Mouse (Mus musculus) heart, embryonic 14.5 days (tissue): ENCODE results near the gene Tspan9. TPM values are rescaled to one million over a fixed set of nuclear protein-coding genes. Genes with fewer than 3 reads are reported as not detected.

ENCODE experiments used
- ATAC-seq: fragments of 200-750 bp; cut with Nextera tagmentation; 2 replicates; pipeline ENCODE4 v1.8.0; 2017; ENCODE audit warnings: low read depth, moderate TSS enrichment; ENCODE audit not compliant: insufficient number of reproducible peaks, insufficient read depth, low FRiP score
- H3K27ac ChIP-seq, 2 experiments: fragments of 200-500 bp in 1 of 2; fragments of 300-500 bp in 1 of 2; sonication (generic) in 1 of 2; replicated peaks in 1 of 2; 2 replicates each; pipeline ENCODE4 v1.5.1; 2012 to 2014; ENCODE audit warnings: low read depth in 2 of 2, low read length in 2 of 2, control low read depth in 1 of 2, mild to moderate bottlenecking in 1 of 2, mixed read lengths in 1 of 2; ENCODE audit not compliant: control insufficient read depth in 1 of 2, insufficient read depth in 1 of 2
- H3K27me3 ChIP-seq: fragments of 300-500 bp; sonication (generic); 2 replicates; pipeline ENCODE4 v1.6.1; 2014; ENCODE audit warnings: mild to moderate bottlenecking, low read length, control low read depth; ENCODE audit not compliant: control insufficient read depth, insufficient read depth
- H3K36me3 ChIP-seq: fragments of 300-500 bp; sonication (generic); 2 replicates; pipeline ENCODE4 v1.6.1; 2014; ENCODE audit warnings: mild to moderate bottlenecking, control low read depth, low read length, mixed read lengths; ENCODE audit not compliant: control insufficient read depth, insufficient read depth
- H3K4me1 ChIP-seq, 2 experiments: fragments of 200-500 bp in 1 of 2; fragments of 300-500 bp in 1 of 2; sonication (generic) in 1 of 2; 2 replicates each; pipeline ENCODE4 v1.6.1; 2012 to 2014; ENCODE audit warnings: low read length in 2 of 2, control low read depth in 1 of 2, mixed read lengths in 1 of 2; ENCODE audit not compliant: control insufficient read depth in 2 of 2, insufficient read depth in 2 of 2
- H3K4me2 ChIP-seq: fragments of 300-500 bp; sonication (generic); 2 replicates; pipeline ENCODE4 v1.6.1; 2014; ENCODE audit warnings: mild to moderate bottlenecking, low read length
- H3K4me3 ChIP-seq, 2 experiments: fragments of 200-500 bp in 1 of 2; fragments of 300-500 bp in 1 of 2; sonication (generic) in 1 of 2; 2 replicates each; pipeline ENCODE4 v1.5.1; 2012 to 2014; ENCODE audit warnings: low read length in 2 of 2, mild to moderate bottlenecking in 2 of 2, control low read depth in 1 of 2, low read depth in 1 of 2, moderate library complexity in 1 of 2; ENCODE audit not compliant: control insufficient read depth in 1 of 2, insufficient read depth in 1 of 2
- H3K9ac ChIP-seq: fragments of 300-500 bp; sonication (generic); 2 replicates; pipeline ENCODE4 v1.6.1; 2014; ENCODE audit warnings: mild to moderate bottlenecking, low read length
- H3K9me3 ChIP-seq: fragments of 300-500 bp; sonication (generic); 2 replicates; pipeline ENCODE4 v1.6.1; 2016; ENCODE audit warnings: low read length, control low read depth; ENCODE audit not compliant: control insufficient read depth
- WGBS: fragments of 180-500 bp; shearing (Covaris S2); extraction: QIAGEN DNeasy Blood & Tissue Kit; methylation state at CpG from one replicate; pipeline ENCODE4 v1.1.7; 2014; 5-methylcytosine and 5-hydroxymethylcytosine counted together
- polyA plus RNA-seq: library from polyadenylated mRNA; unstranded; fragments of >200 nt; fragmentation: Nextera tagmentation; extraction: Ambion mirVana; gene quantifications from 2 replicates; pipeline ENCODE4 v1.2.1, GENCODE M21; 2014

Gene Tspan9
- polyA plus RNA-seq, 1 experiment from 2014 or later, result 143 TPM

DNA sequence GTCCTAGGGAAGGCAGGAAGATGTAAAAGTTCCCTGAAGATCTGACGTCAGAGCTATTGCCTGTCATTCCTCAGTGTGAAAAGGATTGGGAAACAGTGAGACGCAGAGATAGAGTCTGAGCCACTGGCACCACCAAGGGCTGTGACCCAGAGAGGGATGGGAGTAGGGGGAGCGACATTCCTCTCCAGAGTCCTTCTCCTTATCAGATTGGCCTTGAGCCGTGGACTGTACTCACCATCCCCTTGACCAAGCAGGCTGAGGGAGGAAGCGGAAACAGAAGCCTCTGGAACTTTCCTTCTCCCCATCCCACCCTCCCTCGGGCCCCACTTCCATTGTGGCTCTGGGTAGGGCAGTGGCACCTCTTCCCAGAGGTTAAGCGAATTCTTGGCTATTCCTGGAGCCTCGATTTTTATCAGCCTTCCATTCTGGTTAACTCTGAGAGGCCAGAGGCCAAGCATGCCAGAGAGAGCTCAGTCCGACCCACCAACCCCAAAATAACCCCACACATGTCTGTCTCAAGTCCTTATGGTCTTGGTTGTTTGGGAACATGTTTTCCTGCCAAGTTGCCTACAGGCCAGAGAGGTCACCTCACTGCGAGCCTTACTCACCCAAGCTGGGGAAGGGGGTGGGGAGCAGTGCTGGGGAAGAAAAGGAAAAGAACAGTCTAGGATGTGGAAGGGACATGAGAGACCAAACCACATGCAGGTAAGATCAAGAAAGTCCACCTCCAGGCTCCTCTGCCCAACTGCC, 19.0 kb downstream of the Tspan9 start:
- Histone ChIP-seq H3K4me1 (peaks cover 52 to 63% of the 10 kb centered on the region in 2 experiments), H3K4me2 (peak overlapping the region; percentile 15)

DNA sequence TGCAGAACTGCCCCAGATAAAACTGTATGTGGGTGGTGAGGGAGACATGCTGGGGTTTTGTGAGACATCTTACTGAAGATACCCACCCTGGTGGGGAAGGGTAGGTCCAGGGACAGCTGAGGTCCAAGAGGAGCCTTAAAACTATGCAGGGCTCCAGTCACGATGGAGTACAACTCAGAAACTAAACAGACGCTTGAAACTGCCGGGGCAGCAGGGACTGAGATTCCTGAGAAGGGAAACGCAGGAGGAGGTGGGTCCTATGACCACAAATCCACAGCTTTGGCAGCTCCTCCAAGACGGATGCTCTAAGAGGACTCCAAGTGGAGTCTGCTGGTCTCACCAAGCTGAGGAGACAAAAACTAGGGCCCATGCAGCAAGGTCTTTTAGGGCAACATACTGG, 21.3 kb downstream of the Tspan9 start:
- no peak for ATAC-seq
- H3K4me1 ChIP-seq, result peaks cover 56 to 66% of the 10 kb centered on the region in 2 experiments
- H3K9ac ChIP-seq, result peak overlapping the region; percentile 60
- no peak overlapping the region for H3K4me3 ChIP-seq
- H3K27ac ChIP-seq, result peak overlapping the region in 1 of 2 experiments; percentile 74; a peak in 2 of 4 replicates
- no peaks in the 10 kb centered on the region for H3K9me3 ChIP-seq
- peak overlapping the region; percentile 40 for H3K4me2 ChIP-seq
- WGBS, result 22% methylated on average over 5 of the region's 5 CpGs
- no peaks in the 10 kb centered on the region for H3K27me3 ChIP-seq
- H3K36me3 ChIP-seq, result peaks cover 14% of the 10 kb centered on the region

More for the DNA sequence above, 19.0 kb downstream of the Tspan9 start:
- peak; percentile 84 for ATAC-seq
- peak overlapping the region; percentile 54; the same call in 1 of the 2 replicates for H3K9ac ChIP-seq
- H3K4me3 ChIP-seq, result no peak overlapping the region
- WGBS, result 8% methylated on average over 10 of the region's 10 CpGs
- peaks cover 18% of the 10 kb centered on the region for H3K36me3 ChIP-seq
- H3K27me3 ChIP-seq, result no peaks in the 10 kb centered on the region
- peak overlapping the region; percentile 74 to 77 for H3K27ac ChIP-seq
- no peaks in the 10 kb centered on the region for H3K9me3 ChIP-seq

DNA sequence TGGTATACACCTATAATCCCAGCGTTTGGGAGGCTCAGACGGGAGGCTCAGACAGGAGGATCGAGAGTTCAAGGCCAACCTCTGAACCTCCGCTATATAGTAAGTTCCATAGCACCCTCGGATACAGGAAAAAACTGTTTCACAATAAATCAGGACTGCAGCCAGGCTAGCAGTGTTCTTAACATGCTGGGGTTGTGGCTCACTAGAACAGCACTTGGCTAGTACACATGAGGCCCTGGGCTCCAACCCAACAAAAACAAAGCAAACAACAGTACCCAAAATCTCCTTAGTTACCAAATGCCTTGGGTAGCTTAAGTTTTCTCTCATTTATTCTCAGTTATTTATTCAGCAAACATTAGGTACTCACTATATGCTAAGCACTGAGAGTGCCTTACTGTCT, 21.7 kb downstream of the Tspan9 start:
- Histone ChIP-seq H3K4me2 (0 out of 2 replicates have a peak overlapping the region, but pooled peaks have one; percentile 40), H3K9ac (peak overlapping the region; percentile 60), H3K9me3 (no peaks in the 10 kb centered on the region), H3K4me1 (peaks cover 60 to 67% of the 10 kb centered on the region in 2 experiments), H3K4me3 (no peak overlapping the region), H3K27me3 (no peaks in the 10 kb centered on the region), H3K36me3 (peaks cover 14% of the 10 kb centered on the region), H3K27ac (peak overlapping the region in 1 of 2 experiments; percentile 74; a peak in 2 of 4 replicates)
- 79% methylated on average over 5 of the region's 5 CpGs for whole genome bisulfite sequencing
- no peak for ATAC-seq

DNA sequence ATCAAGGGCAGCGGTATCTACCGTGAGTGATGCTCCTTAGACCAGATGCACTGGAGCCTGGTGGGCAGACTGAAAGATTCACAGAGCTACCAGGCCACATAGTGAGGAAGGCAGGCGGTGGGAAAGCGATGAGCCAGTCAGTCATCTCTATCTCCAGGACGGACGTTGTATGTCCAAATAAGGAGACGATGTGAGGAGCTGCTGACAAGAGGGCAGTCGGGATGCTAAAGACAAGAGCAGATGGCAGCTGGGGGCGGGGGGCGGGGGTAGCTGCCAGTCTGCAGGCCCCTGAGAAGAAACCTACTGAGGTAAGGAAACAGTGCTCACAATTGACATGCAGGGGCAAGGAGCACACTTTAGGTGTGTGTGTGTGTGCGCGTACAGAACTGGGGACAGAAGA, 22.6 kb downstream of the Tspan9 start:
- H3K27ac ChIP-seq, result peak overlapping the region in 1 of 2 experiments; percentile 31; a peak in 2 of 4 replicates
- no peak for ATAC-seq
- 0 out of 2 replicates have a peak overlapping the region, but pooled peaks have one; percentile 14 for H3K4me2 ChIP-seq
- H3K9me3 ChIP-seq, result no peaks in the 10 kb centered on the region
- peaks cover 63 to 70% of the 10 kb centered on the region in 2 experiments for H3K4me1 ChIP-seq
- 0 out of 2 replicates have a peak overlapping the region, but pooled peaks have one; percentile 5 for H3K9ac ChIP-seq
- no peak overlapping the region for H3K4me3 ChIP-seq
- H3K36me3 ChIP-seq, result peaks cover 14% of the 10 kb centered on the region; the same call in 1 of the 2 replicates
- no peaks in the 10 kb centered on the region for H3K27me3 ChIP-seq
- 32% methylated on average over 12 of the region's 12 CpGs for WGBS

DNA sequence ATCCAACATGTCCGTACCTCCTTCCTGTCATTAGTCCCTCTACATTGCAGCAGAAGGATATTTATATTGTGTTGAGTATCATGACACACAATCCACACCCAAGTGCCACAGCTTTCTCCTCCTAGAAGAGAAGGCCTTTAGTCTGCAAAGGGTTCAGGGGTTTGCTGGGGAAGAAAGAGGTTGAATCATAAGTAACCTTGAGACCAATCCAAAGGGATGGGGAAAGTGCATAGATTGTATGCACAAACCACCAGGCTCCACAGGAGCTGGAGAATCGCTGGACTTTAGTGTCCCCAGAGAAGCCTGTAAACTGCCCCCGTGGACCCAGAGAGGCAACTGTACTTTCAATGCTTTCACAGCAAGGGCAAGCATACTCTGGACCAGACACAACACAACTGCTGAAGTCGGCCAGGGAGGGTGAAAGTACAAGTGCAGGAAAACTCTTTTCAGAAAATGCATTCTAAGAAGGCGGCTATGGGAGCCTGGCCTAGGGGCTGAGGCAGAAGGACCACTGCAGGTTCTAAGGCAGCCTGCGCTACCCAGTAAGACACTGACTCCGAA, 24.6 kb downstream of the Tspan9 start:
- peaks cover 23% of the 10 kb centered on the region for H3K36me3 ChIP-seq
- WGBS, result 88% methylated on average over 7 of the region's 7 CpGs
- H3K4me1 ChIP-seq, result peaks cover 50 to 57% of the 10 kb centered on the region in 2 experiments
- no peak for ATAC-seq
- no peaks in the 10 kb centered on the region for H3K9me3 ChIP-seq
- no peak overlapping the region for H3K4me3 ChIP-seq
- H3K27ac ChIP-seq, result no peak overlapping the region
- H3K9ac ChIP-seq, result no peak overlapping the region
- no peaks in the 10 kb centered on the region for H3K27me3 ChIP-seq
- no peak overlapping the region for H3K4me2 ChIP-seq

DNA sequence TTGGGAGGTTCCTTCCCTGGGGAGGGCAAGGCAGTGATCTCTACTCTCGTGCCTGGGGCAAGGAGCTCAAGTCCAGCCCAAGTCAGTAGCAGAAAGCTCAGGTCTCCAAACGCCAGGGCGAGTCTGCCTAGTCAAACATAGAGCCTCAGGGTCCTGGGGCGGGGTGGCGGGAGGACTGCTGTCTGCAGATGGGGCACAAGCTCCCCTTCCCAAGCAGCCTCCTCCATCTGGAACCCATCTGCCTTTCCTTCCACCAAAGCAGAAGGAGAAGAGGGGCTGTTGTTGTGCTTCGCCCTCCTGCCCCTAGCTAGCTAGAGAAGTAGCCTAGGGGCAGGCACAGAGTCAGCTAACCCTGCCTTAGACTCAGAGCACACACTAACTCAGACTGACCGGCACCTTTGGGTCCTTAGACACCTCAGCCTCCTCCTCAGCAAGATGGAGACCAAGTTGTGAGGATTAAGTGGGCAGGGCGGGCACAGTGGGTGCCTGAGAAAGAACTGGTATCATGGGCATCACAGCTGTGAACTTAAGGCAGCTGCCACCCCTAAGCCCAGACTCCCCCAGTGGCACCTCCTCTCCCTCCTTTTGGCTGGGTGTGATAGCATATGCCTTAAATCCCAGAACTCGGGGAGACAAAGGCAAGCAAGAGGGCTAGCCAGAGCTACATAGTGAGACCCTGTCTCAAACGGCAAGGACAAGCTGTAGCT, 26.4 kb downstream of the Tspan9 start:
- ATAC-seq, result no peak
- H3K27ac ChIP-seq, result no peak overlapping the region
- no peaks in the 10 kb centered on the region for H3K9me3 ChIP-seq
- H3K4me1 ChIP-seq, result peaks cover 44 to 55% of the 10 kb centered on the region in 2 experiments
- H3K27me3 ChIP-seq, result no peaks in the 10 kb centered on the region
- no peak overlapping the region for H3K9ac ChIP-seq
- no peak overlapping the region for H3K4me2 ChIP-seq
- no peak overlapping the region for H3K4me3 ChIP-seq
- peaks cover 20% of the 10 kb centered on the region for H3K36me3 ChIP-seq
- WGBS, result 75% methylated on average over 10 of the region's 10 CpGs

DNA sequence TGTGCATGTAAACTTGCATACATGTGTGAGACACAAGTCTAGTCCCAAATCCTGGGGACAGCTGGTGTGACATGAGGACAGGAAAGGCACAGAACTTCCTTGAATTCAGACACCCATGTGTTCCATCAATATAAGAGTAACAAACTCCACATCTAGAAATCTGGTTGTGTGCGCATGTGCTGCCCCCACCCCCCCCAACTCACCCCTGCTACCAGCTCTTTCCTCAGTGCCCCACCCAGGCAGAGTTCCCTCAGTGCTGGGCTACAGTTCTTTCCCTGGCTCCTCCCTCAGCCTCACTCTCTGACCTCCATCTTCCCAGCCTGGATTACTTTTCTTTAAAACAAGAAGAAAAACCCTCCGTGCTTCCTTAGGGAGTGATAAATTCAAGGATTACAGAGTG, 27.1 kb downstream of the Tspan9 start:
- no peak for ATAC-seq
- 77% methylated on average over 2 of the region's 2 CpGs for WGBS
- no peaks in the 10 kb centered on the region for H3K27me3 ChIP-seq
- peaks cover 47 to 55% of the 10 kb centered on the region in 2 experiments for H3K4me1 ChIP-seq
- no peak overlapping the region for H3K9ac ChIP-seq
- H3K27ac ChIP-seq, result no peak overlapping the region
- H3K4me3 ChIP-seq, result no peak overlapping the region
- H3K9me3 ChIP-seq, result no peaks in the 10 kb centered on the region
- no peak overlapping the region for H3K4me2 ChIP-seq
- H3K36me3 ChIP-seq, result peaks cover 16% of the 10 kb centered on the region
